Mouse (Mus musculus): ENCODE measurements at regions not wholly inside any gene's neighbourhood (a gene's known extent, or its start where the extent isn't known, plus 50 kb on each side); places are given as distances from the start of the nearest gene placed in this dataset.

DNA sequence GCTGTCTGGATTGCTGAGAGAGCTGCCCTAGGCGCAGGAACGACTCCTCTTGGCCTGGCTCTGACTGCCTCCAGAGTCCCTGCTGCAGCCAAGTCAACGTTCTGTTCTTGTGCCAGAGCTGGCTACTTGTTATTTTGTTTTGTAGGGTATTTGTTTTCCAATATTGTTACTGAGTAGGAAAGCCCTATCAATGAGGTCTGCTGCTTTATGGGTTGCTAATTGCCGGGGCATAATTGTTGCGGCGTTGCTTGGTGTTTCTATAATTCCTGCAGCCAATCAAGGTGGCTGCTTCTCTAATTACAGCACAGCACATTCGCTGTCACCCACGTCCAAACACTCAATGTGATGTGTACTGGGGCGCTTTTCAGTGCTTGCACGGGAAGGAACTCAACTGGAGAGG, 589.4 kb downstream of the Tox3 start:
- DNase-seq (ENCODE audit: low read depth, low spot score), result no peak

DNA sequence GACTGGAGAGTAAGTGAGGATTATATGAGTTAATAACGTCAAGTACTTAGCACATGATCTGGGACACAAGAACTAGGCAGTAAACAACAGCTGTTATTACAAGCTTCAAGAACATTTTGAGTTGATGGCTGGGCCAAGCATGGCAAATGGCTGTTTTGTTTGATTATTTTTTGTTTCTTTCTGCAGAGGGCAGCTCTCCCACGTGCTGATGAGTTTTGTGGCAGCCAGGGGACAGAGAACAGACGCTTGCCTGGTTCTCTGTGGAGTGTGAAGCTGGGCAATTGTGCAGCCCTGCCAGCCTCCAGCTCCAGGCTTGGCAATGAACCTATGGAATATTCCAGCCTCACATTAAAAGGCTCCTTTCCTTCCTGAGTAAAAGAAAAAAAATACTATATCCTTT, 592.2 kb downstream of the Tox3 start:
- no peak for DNase-seq (ENCODE audit: low read depth, low spot score)

DNA sequence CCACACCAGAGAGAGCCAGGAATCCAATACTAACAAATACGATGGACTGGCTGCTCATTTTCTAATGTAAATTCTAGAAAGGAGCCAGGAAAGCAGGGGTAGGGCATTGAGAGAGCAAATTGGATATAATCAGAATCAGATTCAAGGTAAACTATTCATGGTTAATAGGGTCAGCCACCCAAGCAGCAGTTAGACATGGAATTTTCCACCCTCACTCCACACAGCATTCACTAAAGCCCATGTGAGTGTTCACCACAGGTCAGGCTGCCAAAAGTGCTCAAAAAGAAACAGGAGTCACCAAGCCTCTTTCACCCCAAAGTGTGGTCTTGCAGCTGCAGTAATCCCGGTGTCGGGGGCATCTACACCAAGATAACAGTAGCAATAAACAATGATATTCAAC, 596.9 kb downstream of the Tox3 start:
- DNase-seq (ENCODE audit: low read depth, low spot score), result no peak

DNA sequence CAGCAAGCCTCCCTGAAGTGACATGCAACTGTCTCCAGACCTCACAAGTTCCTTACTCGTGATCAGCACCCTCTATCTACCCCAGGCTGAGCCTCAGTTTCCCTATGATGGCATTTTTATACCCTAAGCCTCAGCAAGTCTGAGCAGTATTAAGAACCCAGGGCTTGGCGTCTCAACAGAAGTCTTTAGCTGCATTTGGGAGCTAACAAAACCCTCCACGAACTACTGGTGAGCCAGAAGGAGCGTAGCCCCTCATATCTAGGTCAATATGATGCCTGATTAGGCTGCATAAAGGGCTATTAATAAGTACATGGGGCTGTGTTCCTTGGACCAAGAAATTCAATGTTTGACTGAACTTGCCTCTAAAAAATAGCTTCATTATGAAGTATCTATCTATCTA, 600.4 kb downstream of the Tox3 start:
- DNase-seq (ENCODE audit: low read depth, low spot score), result no peak

DNA sequence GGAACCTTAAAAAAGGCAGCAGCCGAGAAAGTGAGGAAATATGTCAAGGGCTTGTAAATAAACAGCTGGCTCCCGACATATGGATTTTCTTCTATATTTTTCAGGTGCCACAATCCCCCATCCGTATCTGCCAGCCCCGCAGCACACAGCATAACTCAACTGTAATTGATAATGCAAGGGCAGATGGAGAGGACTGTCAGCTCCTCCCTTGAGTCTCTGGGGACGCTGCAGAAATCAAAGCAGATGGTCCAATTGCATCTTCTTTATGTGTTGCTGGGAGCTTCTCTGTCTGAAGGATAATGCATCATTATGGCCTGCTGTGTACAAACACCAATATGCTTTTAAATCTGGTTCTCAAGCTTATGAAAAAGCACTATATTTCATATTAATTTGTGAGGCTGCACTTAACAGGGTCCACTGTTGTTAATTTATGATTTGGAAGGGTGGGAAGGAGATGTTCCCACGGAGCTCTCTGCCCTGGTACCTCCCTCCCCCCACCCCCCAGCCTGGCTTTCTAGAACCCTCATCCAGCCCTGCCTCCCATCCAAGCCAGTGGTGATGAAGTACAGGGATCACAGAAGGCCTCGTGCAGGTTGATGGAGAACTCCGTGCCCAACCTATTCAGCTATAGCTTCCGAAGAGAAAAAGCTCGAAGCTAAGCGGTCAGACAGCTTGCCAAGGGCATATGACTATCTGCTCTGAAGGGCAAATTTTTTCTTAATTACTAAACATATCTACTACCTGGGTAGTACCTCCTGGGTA, 603.7 kb downstream of the Tox3 start:
- DNase-seq (ENCODE audit: low read depth, low spot score), result no peak

DNA sequence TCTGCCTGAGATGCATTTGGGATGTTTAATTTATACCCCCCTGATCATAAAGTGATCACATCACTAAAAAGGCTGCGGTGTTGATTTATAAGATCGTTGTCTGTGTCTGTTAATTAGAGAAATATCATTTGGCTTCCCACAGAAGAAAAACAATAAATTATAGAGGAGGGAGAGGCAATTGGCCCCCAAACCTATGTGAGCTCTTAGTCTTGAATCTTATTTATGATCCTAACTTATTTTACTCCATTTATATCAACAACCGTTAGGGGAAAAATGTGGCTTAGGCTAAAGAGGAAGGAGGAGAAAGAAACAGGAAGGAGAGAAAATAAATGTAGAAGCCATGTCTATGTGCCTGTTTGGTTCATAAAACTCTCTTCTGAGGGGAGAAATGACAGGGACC, 609.5 kb downstream of the Tox3 start:
- DNase-seq (ENCODE audit: low read depth, low spot score), result no peak

DNA sequence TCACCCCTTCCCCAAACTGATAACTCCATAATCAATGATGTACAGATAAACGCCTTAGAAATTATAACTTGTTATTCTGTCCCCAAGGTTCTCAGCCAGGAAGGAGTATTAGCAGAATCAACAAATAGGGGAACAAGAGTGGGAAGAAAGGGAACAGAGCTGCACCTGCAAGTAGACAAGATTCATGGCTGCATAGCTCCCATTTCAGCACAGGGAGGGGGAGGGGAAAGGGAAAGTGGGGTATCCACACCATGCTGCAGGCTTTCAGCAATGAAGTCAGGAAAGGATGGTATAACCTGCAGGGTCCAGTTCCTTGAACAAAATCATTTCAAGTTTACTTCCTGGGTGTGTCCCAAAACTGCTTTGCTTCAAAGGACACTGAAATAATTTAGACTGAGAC, 610.5 kb downstream of the Tox3 start:
- DNase-seq (ENCODE audit: low read depth, low spot score), result no peak

DNA sequence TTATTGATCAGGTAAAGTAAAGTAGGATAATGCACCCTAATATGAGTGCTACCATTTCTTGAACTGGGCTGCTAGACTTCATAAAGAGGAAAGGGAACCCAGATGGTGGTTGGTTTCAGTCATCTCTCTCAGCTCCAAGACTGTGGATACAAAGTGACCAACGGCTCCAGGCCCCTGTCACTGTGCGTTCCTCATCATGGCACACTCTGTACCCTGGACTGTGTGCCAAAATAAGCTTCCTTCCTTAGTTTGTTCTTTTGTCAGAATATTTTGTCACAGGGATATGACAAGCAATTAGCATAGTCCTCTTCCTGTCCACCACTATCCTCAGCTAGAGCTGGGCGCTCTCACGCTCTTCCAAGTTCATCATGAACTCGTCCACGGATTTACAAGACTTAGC, 620.9 kb downstream of the Tox3 start:
- DNase-seq (ENCODE audit: low read depth, low spot score), result no peak

DNA sequence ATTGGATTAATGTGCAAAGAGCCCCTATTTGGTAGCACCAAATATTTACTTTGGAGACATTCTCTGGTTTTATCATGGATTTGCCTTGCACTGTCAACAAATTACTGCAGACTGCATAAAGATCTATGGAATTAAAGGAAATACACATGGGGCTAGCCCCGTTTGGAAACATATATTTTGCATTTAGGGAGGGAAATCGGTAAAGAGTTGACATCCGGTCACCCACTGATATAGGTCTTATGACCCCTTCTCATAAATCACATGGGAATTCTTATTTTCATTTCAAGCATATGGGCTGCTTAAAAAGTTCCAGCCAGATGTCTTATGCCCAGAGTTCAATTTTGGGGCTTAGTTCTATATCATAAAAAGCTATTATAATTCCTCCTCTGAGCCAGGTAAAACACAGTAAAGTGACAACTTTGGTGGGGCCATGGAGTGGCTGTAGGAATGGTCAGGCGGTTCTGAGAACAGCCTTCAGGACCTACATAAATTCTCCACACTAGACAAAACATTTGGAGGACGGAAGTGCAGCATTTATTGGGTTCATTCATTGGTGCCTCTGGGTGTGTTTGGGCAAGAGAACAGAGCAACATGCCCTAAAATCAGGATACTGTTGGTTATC, 626.3 kb downstream of the Tox3 start:
- no peak for DNase-seq (ENCODE audit: low read depth, low spot score)

DNA sequence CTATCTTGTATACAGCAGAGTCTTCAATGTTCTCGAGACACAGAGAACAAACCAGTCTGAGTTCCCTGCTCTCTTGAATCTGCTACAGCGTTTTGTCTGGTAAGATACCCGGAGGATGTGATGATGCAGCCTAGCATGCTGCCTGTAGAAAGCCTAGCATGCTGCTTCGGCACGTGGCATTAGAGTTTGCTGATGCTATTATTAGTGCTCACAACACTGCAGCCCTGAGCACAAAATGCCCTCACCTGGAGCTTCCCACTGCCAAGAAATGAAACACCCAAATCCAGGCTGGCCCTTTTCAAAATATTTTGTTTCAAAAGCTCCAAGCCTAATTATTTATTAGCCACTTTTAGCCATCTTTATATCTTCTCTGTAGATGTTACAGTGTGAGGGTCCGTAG, 634.3 kb downstream of the Tox3 start:
- DNase-seq (ENCODE audit: low read depth, low spot score), result no peak

DNA sequence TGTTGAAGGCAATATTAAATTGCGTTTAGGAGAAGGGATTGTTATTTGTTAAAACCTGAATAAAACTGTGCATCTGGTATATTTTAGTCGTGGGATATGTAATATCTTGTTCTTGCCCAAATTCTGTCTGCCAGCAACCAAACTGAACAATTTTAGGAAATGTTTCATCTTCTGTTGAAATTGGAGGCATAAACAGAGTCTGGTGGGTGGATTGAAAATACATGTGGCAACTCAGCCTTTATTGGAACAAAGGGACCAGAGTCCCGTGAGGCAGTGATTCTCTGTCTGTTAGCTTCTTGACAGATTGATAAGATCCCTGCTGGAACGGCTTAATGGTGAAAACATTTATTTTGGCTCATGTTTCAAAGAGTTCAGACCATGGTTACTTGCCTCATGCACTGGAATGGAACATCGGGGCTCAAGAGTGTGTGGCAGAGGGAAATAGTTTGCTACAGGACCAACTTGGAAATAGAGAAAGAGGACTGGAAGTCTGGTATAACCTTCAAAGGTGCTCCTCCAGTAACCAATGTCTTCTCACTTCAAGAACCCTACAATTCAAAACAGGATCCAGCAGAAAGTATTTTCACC, 640.7 kb downstream of the Tox3 start:
- no peak for DNase-seq (ENCODE audit: low read depth, low spot score)

DNA sequence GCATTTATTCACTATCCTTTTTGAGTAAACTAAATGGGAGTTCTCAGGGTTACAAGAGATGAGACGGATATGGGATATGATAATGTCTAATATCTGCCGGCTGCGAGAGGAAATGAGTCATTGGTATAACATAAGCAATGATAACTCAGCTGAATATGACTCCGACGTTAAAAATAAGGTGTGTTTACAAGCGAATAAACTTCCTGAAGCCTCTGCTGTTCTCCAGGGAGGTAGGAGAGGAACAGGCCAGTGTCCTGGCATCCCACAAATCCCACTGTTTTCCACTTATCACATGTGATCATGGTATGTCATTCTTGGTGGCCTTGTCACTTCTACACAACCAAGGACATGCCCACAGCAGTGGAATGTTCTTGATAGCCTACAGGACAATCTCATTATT, 641.7 kb upstream of the Sall1 start:
- DNase-seq (ENCODE audit: low read depth, low spot score), result no peak

DNA sequence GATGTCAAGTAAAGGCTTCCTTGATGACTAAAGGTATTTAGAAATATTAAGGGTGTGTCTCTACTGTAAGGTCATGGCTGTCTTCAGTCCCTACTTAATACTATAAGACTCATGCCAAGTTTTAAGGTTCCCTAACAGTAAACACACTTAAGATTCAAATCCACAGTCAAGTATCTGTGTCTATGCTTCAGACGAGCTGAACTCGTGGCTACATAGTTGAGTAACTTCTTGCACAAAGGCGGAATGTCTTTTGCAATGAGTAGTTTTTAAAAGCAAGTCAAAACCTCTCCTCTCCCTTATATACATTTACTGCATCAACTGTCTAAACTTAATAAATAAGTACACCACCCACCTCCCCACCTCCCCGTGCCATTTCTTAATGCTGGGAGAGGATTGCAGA, 637.0 kb upstream of the Sall1 start:
- no peak for DNase-seq (ENCODE audit: low read depth, low spot score)

DNA sequence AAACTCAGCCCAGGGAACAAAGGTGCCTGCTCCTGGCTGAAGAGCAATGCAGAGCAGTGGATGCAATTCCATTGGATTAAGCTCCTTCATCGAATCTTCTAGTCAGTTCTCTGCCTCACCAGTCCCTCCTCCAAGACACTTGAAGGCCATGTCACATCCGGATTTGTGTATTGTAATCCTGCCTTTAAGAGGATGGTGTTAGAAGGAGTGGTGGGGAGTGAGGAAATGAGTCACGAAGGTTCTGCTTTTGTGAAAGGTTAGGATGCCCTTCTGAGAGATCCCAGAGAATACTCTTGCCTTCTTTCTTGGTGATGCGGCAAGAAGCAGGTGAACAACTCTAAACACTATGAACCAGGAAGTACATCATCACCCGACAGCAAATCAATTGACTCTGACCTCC, 636.4 kb upstream of the Sall1 start:
- DNase-seq (ENCODE audit: low read depth, low spot score), result no peak

DNA sequence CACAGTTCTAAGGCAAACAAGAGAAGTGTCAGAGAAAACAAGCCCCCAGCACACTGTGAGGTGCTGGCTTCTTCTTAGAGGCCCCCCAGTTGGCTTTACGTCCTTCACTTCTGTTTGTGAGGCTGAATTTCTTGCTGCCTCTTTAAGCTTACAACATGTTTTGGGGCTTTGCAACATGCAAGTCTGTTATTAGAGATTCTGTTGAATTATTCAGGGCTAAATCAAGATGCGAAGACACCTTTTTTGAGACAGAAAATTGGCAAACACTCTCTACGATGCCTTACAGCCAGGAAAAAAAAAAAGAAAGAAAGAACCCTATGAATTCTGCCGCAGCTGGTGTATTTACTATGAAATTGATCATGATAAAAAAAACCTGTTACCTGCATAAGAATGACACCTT, 635.6 kb upstream of the Sall1 start:
- DNase-seq (ENCODE audit: low read depth, low spot score), result no peak

DNA sequence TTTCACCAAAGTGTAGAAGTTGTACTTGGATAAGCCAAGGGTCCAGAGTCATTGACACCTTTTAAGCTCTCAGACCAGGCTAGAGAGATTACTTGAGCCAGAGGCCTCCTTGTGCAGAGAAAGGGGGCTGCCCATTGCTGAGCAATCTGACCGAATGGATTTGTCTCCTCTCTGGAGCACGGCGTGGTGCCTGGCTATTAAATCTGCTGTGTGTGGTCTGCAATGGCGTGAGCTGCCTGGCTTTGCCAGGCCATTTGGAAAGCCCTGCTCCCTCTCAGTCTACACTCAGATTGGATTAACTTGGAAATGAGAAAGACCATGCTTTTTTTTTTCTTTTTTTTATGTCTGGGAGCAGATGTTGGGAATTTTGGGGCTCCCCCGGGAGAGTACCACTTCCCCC, 633.3 kb upstream of the Sall1 start:
- no peak for DNase-seq (ENCODE audit: low read depth, low spot score)

DNA sequence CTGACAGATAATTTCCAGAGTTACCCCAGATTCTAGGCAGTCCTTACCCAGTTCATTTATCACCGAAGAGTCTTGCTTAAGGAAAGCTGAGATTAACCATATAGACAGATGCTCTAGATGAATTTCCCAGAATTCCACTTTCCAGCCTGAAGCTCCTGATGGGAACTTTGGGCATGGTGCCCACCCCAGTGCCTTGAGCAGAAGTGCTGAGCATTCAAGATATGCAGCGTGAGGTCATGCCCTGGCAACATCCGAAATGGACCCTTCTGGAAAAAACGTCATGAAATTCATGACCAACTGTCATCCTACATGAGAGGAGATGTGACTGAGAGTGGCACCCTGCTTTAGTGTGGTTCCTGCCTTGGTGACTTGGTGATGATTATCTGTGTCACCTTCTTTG, 629.9 kb upstream of the Sall1 start:
- no peak for DNase-seq (ENCODE audit: low read depth, low spot score)

DNA sequence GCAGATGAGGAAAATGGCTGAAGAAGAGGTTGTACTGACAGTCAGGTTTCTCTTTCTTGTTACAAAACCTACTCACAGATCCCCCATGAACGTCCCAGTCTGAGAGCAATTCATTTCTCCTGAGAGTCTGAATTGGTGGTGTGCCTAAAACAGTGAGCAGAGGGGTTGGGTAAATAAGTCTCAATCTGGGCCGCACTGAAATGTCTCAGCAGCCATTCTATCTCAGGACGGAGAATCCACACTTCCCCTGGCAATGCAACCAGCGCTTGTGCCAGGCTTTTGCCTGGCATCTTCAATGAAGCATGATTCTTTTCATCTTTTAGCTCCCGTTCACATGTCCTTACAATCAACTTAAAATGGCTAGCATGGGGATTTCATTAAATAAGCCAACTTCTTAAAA, 628.7 kb upstream of the Sall1 start:
- DNase-seq (ENCODE audit: low read depth, low spot score), result no peak

DNA sequence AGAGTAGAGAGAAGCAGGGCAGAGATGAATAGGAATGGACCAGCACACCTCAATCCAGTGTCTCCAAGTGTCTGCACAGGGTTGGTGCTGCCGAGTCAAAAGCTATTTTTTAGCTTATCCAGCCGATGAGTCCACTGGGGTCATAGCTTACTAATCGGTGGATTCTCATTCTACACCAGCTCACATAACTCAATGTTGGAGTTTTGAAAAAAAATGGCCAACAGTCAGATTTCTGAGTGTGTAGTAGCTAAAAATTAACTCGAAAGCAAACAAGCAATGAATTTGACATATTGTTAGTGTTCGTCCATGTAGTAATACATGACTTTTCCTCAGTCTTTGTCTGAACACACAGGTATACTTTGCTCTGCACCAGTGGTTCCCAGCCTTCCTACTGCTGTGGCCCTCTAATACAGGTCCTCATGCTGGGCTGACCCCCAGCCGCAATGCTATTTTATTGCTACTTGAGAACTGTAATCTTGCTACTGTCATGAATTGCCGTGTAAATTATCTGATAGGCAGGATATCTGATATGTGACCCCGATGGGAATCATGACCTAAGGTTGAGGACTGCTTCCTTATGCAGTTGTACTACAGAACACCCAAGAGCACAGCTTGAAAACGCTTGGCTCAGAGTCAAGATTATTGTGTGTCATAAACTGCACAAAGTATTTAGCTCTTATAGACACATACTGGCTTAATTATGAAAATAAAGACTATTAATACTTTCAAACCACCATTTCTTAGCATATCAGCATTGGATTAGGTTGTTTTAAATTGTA, 621.1 kb upstream of the Sall1 start:
- DNase-seq (ENCODE audit: low read depth, low spot score), result no peak

DNA sequence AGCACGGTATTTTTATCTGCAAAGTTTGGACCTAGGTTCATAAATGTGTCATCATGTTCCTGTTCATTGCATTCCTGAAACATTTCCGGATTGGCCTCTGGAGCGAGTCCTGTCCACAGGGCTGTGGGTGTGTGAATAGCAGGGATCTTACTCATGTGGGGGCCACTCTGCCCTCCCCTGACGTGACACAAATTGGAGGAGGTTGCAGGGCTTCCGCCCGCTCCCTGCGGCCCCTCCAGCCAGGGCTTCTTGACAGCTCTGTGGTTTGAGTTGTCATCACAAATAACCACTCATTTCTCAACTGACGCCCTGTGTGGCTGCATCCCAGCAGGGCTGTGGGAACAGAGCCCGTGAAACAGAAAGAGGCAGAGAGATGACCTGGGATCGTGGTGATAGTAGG, 619.9 kb upstream of the Sall1 start:
- no peak for DNase-seq (ENCODE audit: low read depth, low spot score)

DNA sequence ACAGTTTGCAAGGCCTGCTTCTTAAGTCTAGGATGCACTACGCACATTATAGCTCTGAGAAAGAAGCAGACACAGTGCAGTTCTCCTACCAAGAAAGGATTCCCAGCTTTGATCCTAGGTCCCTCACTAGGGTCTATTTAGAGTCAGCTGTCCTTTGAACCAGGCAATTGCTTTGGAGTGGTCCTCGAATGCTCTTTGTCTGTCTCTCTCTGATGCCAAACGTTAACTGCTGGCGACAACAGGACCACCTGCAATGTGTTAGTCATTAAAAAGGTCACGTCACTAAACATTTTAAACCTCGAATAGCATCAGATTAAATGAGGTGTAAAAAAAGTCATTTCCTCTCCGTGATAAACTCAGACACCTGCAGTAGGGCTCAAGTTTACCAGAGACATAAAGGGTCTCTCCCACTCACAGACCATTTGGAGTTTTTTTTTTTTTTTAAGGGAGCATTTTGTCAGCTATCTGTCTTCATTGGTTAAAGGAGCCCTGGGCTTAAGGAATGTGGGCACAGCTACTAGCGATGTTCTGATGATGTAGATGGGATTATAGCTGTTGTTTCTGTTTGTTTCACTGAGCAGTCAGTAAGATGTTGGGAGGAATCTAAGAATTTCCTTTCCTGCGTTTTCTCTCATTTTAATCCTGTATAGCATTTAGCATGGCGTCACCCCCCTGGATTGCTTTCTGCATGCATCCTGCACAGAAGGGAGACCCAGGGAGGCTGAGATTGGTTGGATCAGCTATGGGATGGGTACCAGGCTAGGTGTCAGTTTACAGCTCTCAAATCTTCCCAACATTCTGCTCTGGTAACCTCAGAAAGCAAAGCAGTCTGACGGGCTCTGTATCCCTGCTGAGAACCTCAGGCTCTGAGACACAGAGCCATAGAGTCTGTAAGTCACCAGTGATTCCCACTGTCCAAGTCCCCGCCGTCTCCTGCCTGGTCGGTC, 615.3 kb upstream of the Sall1 start:
- no peak for DNase-seq (ENCODE audit: low read depth, low spot score)
